ENCODE assay signal across 9 mouse cellular contexts in genomic region chr7:79363370-79364043, GRCm38 (mm10). TPM values are rescaled to one million over a fixed set of nuclear protein-coding genes. Genes with fewer than 3 reads are reported as not detected.
DNase-seq lines count a peak whose midpoint lies in the region; ATAC-seq and TF ChIP-seq lines count a peak whose summit lies in the region.
"Had no signal": no experiment of that assay in that cellular context is flagged by ENCODE, and none has a peak within 500 bp of the region (broad histone marks: within the 10 kb centered on the region; RNA-seq: fewer than 3 reads in every experiment).

No protein-coding gene starts in this region.

- intact Hi-C loops in left cerebral cortex, postnatal 10 days (cut with DNase I) = no loop called here

- no peak for TF ChIP-seq POLR2A in bone marrow macrophage, adult 2 months (IDR thresholded peaks at IDR 0.05; ENCODE audit: borderline replicate concordance, low read depth, low read length)

- H3K9ac ChIP-seq in heart, embryonic 14.5 days (ENCODE audit: low read length) = no peak overlapping the region
- H3K9ac ChIP-seq in midbrain, embryonic 14.5 days (replicated peaks; ENCODE audit: low read length) = no peak overlapping the region
- H3K9ac ChIP-seq: limb, embryonic 13.5 days had no signal

- TF ChIP-seq CTCF in bone marrow macrophage, adult 2 months (IDR thresholded peaks at IDR 0.05; ENCODE audit: low read depth, low read length) = no peak

- H3K36me3 ChIP-seq in heart, embryonic 14.5 days (ENCODE audit: control insufficient read depth, insufficient read depth, low read length) = peaks cover 8% of the 10 kb centered on the region; the same call in 1 of the 2 replicates
- H3K36me3 ChIP-seq in midbrain, embryonic 14.5 days (ENCODE audit: control insufficient read depth, insufficient read depth, low read length) = peaks cover 42% of the 10 kb centered on the region

- H3K4me1 ChIP-seq in bone marrow macrophage, adult 2 months (ENCODE audit: control insufficient read depth, insufficient read depth, low read length) = peaks cover 17% of the 10 kb centered on the region
- H3K4me1 ChIP-seq in heart, embryonic 14.5 days (ENCODE audit: control insufficient read depth in 2 of 2, insufficient read depth in 2 of 2, low read length in 2 of 2) = peaks cover 45 to 52% of the 10 kb centered on the region in 2 experiments
- H3K4me1 ChIP-seq in midbrain, embryonic 14.5 days (ENCODE audit: control insufficient read depth, insufficient read depth, low read length) = no peaks in the 10 kb centered on the region

- peaks cover 17% of the 10 kb centered on the region; the same call in 1 of the 2 replicates for H3K27me3 ChIP-seq in heart, embryonic 14.5 days (ENCODE audit: control insufficient read depth, insufficient read depth, low read length)
- no peaks in the 10 kb centered on the region for H3K27me3 ChIP-seq in midbrain, embryonic 14.5 days (ENCODE audit: control insufficient read depth, insufficient read depth, low read length)
- H3K27me3 ChIP-seq: limb, embryonic 13.5 days had no signal

- no peak overlapping the region for H3K4me3 ChIP-seq in bone marrow macrophage, adult 2 months (ENCODE audit: insufficient read depth, low read length)
- H3K4me3 ChIP-seq in heart, embryonic 14.5 days (ENCODE audit: control insufficient read depth in 1 of 2, insufficient read depth in 1 of 2, low read depth in 1 of 2, low read length in 2 of 2) = no peak overlapping the region
- no peak overlapping the region for H3K4me3 ChIP-seq in midbrain, embryonic 14.5 days (replicated peaks; ENCODE audit: low read depth, low read length)
- H3K4me3 ChIP-seq: limb, embryonic 13.5 days had no signal

- H3K9me3 ChIP-seq in heart, embryonic 14.5 days (ENCODE audit: control insufficient read depth, low read length) = no peaks in the 10 kb centered on the region
- H3K9me3 ChIP-seq in midbrain, embryonic 14.5 days (ENCODE audit: control insufficient read depth, low read length) = no peaks in the 10 kb centered on the region
- H3K9me3 ChIP-seq: limb, embryonic 13.5 days had no signal

- no peak overlapping the region for H3K4me2 ChIP-seq in heart, embryonic 14.5 days (ENCODE audit: low read length)
- no peak overlapping the region for H3K4me2 ChIP-seq in midbrain, embryonic 14.5 days (ENCODE audit: low read length)
- H3K4me2 ChIP-seq: limb, embryonic 13.5 days had no signal

- DNase-seq in left cerebral cortex, postnatal 10 days (ENCODE audit: extremely low spot score in 1 of 2, low spot score in 2 of 2) = peak; percentile 71 to 87
- no peak for DNase-seq in left cerebral cortex, adult 11 months (ENCODE audit: low spot score)
- DNase-seq in layer of hippocampus, postnatal 10 days (ENCODE audit: low spot score in 2 of 2) = peak; percentile 63 to 73
- DNase-seq in midbrain, embryonic 14.5 days = no peak
- no peak for DNase-seq in urinary bladder, adult 18-20 months (ENCODE audit: low spot score in 2 of 2)
- no peak for DNase-seq in embryo, embryonic 9.5 days (ENCODE audit: extremely low spot score)

- WGBS in heart, embryonic 14.5 days = 22% methylated on average over 8 of the region's 8 CpGs
- 77% methylated on average over 8 of the region's 8 CpGs for WGBS in midbrain, embryonic 14.5 days

- peak; percentile 44 for ATAC-seq in heart, embryonic 14.5 days (ENCODE audit: insufficient number of reproducible peaks, insufficient read depth, low FRiP score, low read depth)
- ATAC-seq in midbrain, embryonic 14.5 days (ENCODE audit: low FRiP score, low TSS enrichment) = no peak; the same call in 1 of the 2 replicates

- peak overlapping the region; percentile 40 for H3K27ac ChIP-seq in bone marrow macrophage, adult 2 months (ENCODE audit: insufficient read depth, low read depth, low read length)
- H3K27ac ChIP-seq in heart, embryonic 14.5 days (replicated peaks in 1 of 2; ENCODE audit: control insufficient read depth in 1 of 2, insufficient read depth in 1 of 2, low read depth in 2 of 2, low read length in 2 of 2) = no peak overlapping the region; a peak in 1 of 4 replicates
- 0 out of 2 replicates have a peak overlapping the region, but pooled peaks have one; percentile 66 for H3K27ac ChIP-seq in midbrain, embryonic 14.5 days (replicated peaks; ENCODE audit: low read depth, low read length)
- H3K27ac ChIP-seq: limb, embryonic 13.5 days had no signal

RNA-seq across cellular contexts. Expression of gene Rlbp1, which starts 23.3 kb away (rescaled TPM):
- 10 to 100 TPM; 23.2 to 24.3 TPM for total RNA-seq in left cerebral cortex, postnatal 10 days (2021)
- not detected in 2 replicates for polyA plus RNA-seq in bone marrow macrophage, adult 2 months (2012; ENCODE audit: insufficient read depth, insufficient read length, missing spikeins)
- not detected in 2 replicates for polyA plus RNA-seq in heart, embryonic 14.5 days (2014; fragmentation: Nextera tagmentation; extraction: Ambion mirVana)
- total RNA-seq in layer of hippocampus, postnatal 10 days (2021) = 10 to 100 TPM; 22.4 to 32.9 TPM
- 9.2 TPM in 2 replicates for polyA plus RNA-seq in midbrain, embryonic 14.5 days (2014; fragmentation: Nextera tagmentation; extraction: Ambion mirVana)

RNA-seq across cellular contexts. Expression of gene Fanci, which starts 28.2 kb away (rescaled TPM):
- total RNA-seq in left cerebral cortex, postnatal 10 days (2021) = under 1 TPM; 0.55 to 0.88 TPM
- 3.3 and 4.9 TPM in 2 replicates for polyA plus RNA-seq in bone marrow macrophage, adult 2 months (2012; ENCODE audit: insufficient read depth, insufficient read length, missing spikeins)
- 8.9 and 9.2 TPM in 2 replicates for polyA plus RNA-seq in heart, embryonic 14.5 days (2014; fragmentation: Nextera tagmentation; extraction: Ambion mirVana)
- total RNA-seq in layer of hippocampus, postnatal 10 days (2021) = 1 to 10 TPM; 1.0 to 1.9 TPM
- polyA plus RNA-seq in midbrain, embryonic 14.5 days (2014; fragmentation: Nextera tagmentation; extraction: Ambion mirVana) = 1.6 and 3.1 TPM in 2 replicates

Comparison
In these comparisons a context has a peak if more than half of its experiments do, and no peak if none do; other contexts are left out.
1. DNase-seq: peak in left cerebral cortex, postnatal 10 days (2 of 2) and layer of hippocampus, postnatal 10 days (2 of 2); none in left cerebral cortex, adult 11 months (single experiment), midbrain, embryonic 14.5 days (single experiment), urinary bladder, adult 18-20 months (0 of 2) and embryo, embryonic 9.5 days (single experiment).
2. H3K27ac ChIP-seq: peak in bone marrow macrophage, adult 2 months (single experiment) and midbrain, embryonic 14.5 days (single experiment); none in heart, embryonic 14.5 days (0 of 2).